Mouse (Mus musculus) embryonic stem cell, embryonic (primary cell): ENCODE data around the gene Prep.

ENCODE experiments used
- CTCF ChIA-PET, 4 experiments: fragments of 300-600 bp in 2 of 4; fragments of 350-600 bp in 2 of 4; sonication (Branson Sonifier 250); formaldehyde crosslinking; loops; one replicate each; lab custom pipeline; 2022; ENCODE audit warnings: inconsistent platforms in 2 of 4; lab: Charles Lee
- POLR2A ChIA-PET, 4 experiments: fragments of 300-600 bp in 2 of 4; fragments of 350-600 bp in 2 of 4; sonication (Branson Sonifier 250); formaldehyde crosslinking; loops; one replicate each; lab custom pipeline; 2022; ENCODE audit warnings: antibody characterized with exemption in 4 of 4, inconsistent platforms in 1 of 4; lab: Charles Lee

The Prep gene

GRCm38 (mm10) chr10:45069557-45069956, 2.6 kb downstream of the Prep start:
- ChIA-PET POLR2A (interaction anchor here in 2 of 4 experiments (0.6 to 28.0 kb wide), 12 partner anchors 7 to 543 kb away, joined by 3 to 675 read pairs (median 4); no protein-coding TSS in a partner anchor), CTCF (interaction anchor here in 2 of 4 experiments (0.8 to 1.1 kb wide), 2 partner anchors 17 kb away, joined by 3 to 4 read pairs; no protein-coding TSS in a partner anchor)

GRCm38 (mm10) chr10:45070362-45070761, 3.4 kb downstream of the Prep start:
- POLR2A ChIA-PET: interaction anchor here (0.7 to 28.0 kb wide), 11 partner anchors 9 to 679 kb away, joined by 3 to 675 read pairs (median 6); no protein-coding TSS in a partner anchor

GRCm38 (mm10) chr10:45070929-45071813, 4.2 kb downstream of the Prep start:
- CTCF ChIA-PET: interaction anchor here in 3 of 4 experiments (0.5 to 1.9 kb wide), 3 partner anchors 16 to 1594 kb away, joined by 3 to 7 read pairs (median 4); no protein-coding TSS in a partner anchor
- POLR2A ChIA-PET: interaction anchor here (0.6 to 28.0 kb wide), 16 partner anchors 9 to 679 kb away, joined by 3 to 675 read pairs (median 6); no protein-coding TSS in a partner anchor

More at GRCm38 (mm10) chr10:45070362-45070761, 3.4 kb downstream of the Prep start:
- CTCF ChIA-PET: interaction anchor here in 3 of 4 experiments (0.7 to 1.9 kb wide), 3 partner anchors 16 to 1595 kb away, joined by 3 to 7 read pairs (median 3); no protein-coding TSS in a partner anchor

DNA sequence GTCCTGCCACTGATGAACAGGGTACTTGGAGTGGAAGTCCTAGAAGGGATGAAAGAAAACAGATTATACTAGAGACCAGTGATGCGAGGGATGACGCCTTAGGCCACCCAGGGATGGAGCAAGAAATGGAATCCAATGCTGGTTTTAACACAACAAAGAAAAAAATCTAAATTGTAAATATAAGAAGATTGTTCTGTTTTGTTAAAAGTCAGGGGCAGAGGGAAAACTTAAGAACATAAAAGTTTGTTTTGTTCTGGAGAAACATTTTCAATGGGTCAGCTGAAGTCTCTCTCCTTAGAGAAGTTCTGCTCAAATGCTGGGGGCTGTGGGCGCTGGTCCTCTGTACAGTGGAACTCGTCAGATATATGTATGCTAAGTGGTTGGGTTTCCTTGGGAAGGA, 5.3 kb downstream of the Prep start:
- ChIA-PET POLR2A (interaction anchor here in 3 of 4 experiments (0.6 to 28.0 kb wide), 12 partner anchors 18 to 704 kb away, joined by 3 to 675 read pairs (median 5); no protein-coding TSS in a partner anchor), CTCF (interaction anchor here in 1 of 4 experiments (2.4 kb wide), 1 partner anchor 14 kb away, joined by 8 read pairs; no protein-coding TSS in a partner anchor)

DNA sequence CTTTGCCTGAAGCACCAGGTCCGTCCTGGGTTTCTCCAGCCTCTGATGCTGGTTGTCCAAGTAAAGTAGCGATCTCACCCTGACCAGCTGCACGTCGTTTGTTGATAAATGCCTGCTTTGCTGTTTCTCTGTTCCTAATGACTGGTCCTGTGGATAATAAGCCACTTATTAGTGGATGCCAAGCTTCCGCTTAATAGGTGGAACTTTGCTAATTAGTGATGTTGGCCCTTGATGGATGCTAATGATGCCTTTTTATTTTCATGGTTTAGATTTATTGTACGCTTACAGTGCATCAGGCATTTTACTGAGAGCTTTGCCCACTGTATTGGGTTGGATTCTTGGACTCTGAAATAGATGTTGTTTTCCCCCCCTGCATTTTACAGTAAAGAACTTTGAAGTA, 7.5 kb downstream of the Prep start:
- CTCF ChIA-PET: interaction anchor here in 3 of 4 experiments (0.6 to 5.7 kb wide), 5 partner anchors 10 to 26 kb away, joined by 3 to 37 read pairs (median 6); no protein-coding TSS in a partner anchor
- POLR2A ChIA-PET: interaction anchor here (0.7 to 28.0 kb wide), 11 partner anchors 7 to 701 kb away, joined by 3 to 675 read pairs (median 4); partner anchors contain the start of gene Prep (in 1 of the 4)

GRCm38 (mm10) chr10:45075491-45076051, 8.6 kb downstream of the Prep start:
- CTCF ChIA-PET: interaction anchor here in 3 of 4 experiments (2.4 to 5.7 kb wide), 3 partner anchors 11 kb away, joined by 9 to 37 read pairs (median 18); no protein-coding TSS in a partner anchor
- POLR2A ChIA-PET: interaction anchor here (0.5 to 28.0 kb wide), 15 partner anchors 8 to 702 kb away, joined by 3 to 675 read pairs (median 5); partner anchors contain the start of gene Prep (in 4 of the 4)

DNA sequence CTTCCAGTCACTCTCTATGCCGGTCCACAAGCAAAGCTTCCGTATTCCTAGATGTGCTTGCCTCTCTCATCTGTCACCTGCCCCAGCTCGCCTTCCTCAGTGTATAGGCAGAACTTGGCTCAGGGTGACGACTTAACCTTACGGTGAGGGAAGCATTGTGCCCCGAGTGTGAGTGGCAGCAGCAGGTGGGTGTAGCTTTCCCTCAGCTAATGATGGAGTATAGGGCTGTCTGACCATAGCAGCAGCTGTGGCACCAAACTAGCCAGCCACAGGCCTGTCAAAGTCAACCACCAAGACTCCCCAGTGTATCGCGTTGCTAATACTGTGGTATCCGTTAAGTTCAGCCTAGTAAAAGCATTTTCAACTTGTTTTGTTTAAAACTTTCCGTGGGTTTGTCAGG, 9.6 kb downstream of the Prep start:
- ChIA-PET POLR2A (interaction anchor here (0.6 to 28.0 kb wide), 17 partner anchors 8 to 751 kb away, joined by 3 to 675 read pairs (median 4); partner anchors contain the start of gene Prep (in 2 of the 4)), CTCF (interaction anchor here (0.6 to 5.7 kb wide), 6 partner anchors 9 to 271 kb away, joined by 3 to 37 read pairs (median 6); partner anchors contain the start of gene Prep (in 1 of the 4))

DNA sequence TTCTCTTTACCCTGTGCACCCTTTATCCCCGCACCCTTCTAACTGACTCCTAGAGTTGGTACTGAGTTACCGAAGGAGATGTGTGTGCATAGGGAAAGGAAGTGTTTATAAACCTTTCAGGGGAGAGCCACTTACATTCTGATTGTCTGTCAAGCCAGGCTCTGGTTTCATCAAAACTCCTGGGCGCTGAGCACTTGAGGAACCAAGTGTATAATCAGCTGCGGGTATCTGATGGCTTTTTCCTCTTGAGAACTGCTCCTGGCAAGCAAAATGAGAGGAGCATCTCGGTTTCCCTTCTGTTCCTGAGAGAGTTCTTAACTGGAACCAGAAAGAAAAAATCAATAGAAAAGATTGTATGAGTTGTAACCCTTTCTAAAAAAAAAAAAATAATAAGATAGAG, 10.3 kb downstream of the Prep start:
- POLR2A ChIA-PET: interaction anchor here in 2 of 4 experiments (1.2 to 28.0 kb wide), 10 partner anchors 10 to 685 kb away, joined by 3 to 675 read pairs (median 3); partner anchors contain the start of gene Prep (in 2 of the 2)
- CTCF ChIA-PET: interaction anchor here in 3 of 4 experiments (0.7 to 5.7 kb wide), 4 partner anchors 9 to 32 kb away, joined by 3 to 37 read pairs (median 14); no protein-coding TSS in a partner anchor

DNA sequence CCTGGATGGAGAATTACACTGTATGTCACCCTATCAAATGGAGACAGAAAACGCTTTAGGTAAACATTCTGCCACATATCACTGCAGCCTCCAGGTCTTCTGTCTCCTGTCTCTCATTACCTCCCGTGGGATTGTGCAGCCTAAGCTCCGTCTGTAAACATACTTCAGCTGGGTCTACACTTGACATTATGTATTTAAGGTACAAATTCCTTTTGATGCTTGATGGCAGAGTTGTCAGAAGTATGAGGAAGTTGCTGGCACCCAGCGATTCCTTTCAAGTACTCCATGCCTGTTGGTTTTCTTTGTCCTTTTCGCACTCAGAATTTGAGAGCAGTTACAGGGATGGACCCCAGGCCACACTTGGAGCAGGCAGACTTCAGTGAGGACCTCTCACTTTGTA, 12.8 kb downstream of the Prep start:
- ChIA-PET POLR2A (interaction anchor here in 2 of 4 experiments (1.3 to 28.0 kb wide), 5 partner anchors 1 to 13 kb away, joined by 5 to 675 read pairs (median 10); partner anchors contain the start of gene Prep (in 1 of the 2)), CTCF (interaction anchor here in 1 of 4 experiments (1.0 to 1.2 kb wide), 2 partner anchors 13 to 16 kb away, joined by 3 read pairs; no protein-coding TSS in a partner anchor)

- POLR2A ChIA-PET: interaction anchor here in 2 of 4 experiments (0.7 to 28.0 kb wide), 7 partner anchors 1 to 210 kb away, joined by 3 to 675 read pairs (median 6); partner anchors contain the start of gene Prep (in 2 of the 2)
- CTCF ChIA-PET: interaction anchor here in 1 of 4 experiments (1.0 kb wide), 1 partner anchor 15 kb away, joined by 3 read pairs; no protein-coding TSS in a partner anchor
Observed at GRCm38 (mm10) chr10:45080490-45080889, 13.5 kb downstream of the Prep start.

GRCm38 (mm10) chr10:45082730-45083129, 15.7 kb downstream of the Prep start:
- POLR2A ChIA-PET: interaction anchor here in 3 of 4 experiments (0.6 to 28.0 kb wide), 7 partner anchors 4 to 57 kb away, joined by 3 to 675 read pairs (median 11); partner anchors contain the start of gene Prep (in 3 of the 3)
- CTCF ChIA-PET: interaction anchor here in 3 of 4 experiments (0.6 to 1.2 kb wide), 5 partner anchors 8 to 1002 kb away, joined by 3 to 4 read pairs (median 3); no protein-coding TSS in a partner anchor

DNA sequence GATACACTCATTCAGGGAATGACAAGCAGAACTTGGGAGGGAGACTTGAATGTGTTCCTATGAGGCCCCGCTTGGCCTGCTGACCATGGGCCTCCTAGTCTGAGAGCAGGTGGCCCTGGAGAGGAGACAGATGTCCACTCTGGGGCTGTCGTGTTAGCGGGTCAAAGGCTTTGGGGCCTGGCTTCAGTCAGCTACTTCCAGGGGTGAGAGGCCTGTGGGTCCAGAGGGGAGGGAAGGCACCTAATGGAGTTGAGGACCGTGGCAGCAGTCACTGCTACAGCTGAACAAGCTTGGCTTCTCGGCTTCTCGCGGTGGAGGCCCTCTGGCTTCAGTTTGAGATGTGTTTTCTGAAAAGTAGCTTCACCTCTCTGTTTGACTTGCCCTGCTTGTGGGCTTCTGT, 17.0 kb downstream of the Prep start:
- CTCF ChIA-PET: interaction anchor here in 2 of 4 experiments (0.6 to 1.1 kb wide), 4 partner anchors 10 to 159 kb away, joined by 3 to 6 read pairs (median 3); partner anchors contain the start of gene Prep (in 1 of the 2)
- POLR2A ChIA-PET: interaction anchor here (0.6 to 28.0 kb wide), 12 partner anchors 5 to 624 kb away, joined by 3 to 675 read pairs (median 5); partner anchors contain the start of gene Prep (in 2 of the 4)

GRCm38 (mm10) chr10:45084471-45084870, 17.5 kb downstream of the Prep start:
- ChIA-PET CTCF (interaction anchor here in 2 of 4 experiments (0.6 to 1.1 kb wide), 4 partner anchors 10 to 159 kb away, joined by 3 to 6 read pairs (median 3); partner anchors contain the start of gene Prep (in 1 of the 2)), POLR2A (interaction anchor here in 3 of 4 experiments (0.6 to 28.0 kb wide), 10 partner anchors 5 to 624 kb away, joined by 3 to 675 read pairs (median 9); partner anchors contain the start of gene Prep (in 2 of the 3))

DNA sequence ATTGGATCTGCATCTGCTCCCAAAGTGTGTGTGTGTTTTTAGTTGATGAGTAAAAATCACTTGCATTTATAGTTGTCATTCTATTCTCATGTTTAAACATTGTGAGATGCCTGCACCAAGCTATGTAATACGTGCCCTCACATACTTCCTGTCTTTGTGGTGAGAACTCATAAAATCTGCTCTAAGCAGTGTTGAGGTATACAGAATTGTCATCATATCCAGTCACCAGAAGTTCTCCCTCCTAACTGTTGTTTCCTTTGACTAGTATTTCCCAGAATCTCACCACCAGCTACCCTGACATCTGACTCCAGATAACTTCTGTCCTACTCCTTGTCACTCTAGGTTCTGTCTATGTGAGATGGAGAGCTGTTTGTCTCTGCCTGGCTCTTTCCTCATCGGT, 18.3 kb downstream of the Prep start:
- POLR2A ChIA-PET: interaction anchor here (0.9 to 28.0 kb wide), 10 partner anchors 6 to 603 kb away, joined by 3 to 675 read pairs (median 8); partner anchors contain the start of gene Prep (in 2 of the 4)
- CTCF ChIA-PET: interaction anchor here in 1 of 4 experiments (1.9 to 2.8 kb wide), 2 partner anchors 9 to 34 kb away, joined by 18 to 37 read pairs; no protein-coding TSS in a partner anchor

DNA sequence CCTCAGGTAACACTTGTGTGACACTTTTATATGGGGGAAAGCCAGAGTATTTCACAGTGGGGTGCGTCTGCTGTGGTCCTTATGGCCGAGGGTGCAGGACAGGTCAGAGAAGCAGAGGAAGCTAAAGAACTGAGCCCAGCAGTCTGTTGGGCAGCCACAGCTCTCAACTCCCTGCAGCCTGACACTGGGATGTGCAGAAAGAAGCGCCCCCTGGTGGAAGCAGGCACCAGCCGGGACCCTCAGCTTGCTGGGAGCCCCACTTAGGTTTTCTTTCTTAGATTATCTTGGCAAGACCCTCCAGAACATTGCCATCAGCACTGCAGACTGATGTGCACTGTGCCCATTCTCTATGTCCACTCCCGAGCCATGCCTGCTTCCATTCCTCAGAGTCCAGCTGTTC, 19.6 kb downstream of the Prep start:
- ChIA-PET CTCF (interaction anchor here (0.5 to 2.8 kb wide), 33 partner anchors 8 to 719 kb away, joined by 3 to 37 read pairs (median 4); partner anchors contain the start of gene Prep (in 4 of the 4)), POLR2A (interaction anchor here (0.7 to 28.0 kb wide), 8 partner anchors 6 to 16 kb away, joined by 3 to 675 read pairs (median 4); partner anchors contain the start of gene Prep (in 2 of the 4))

DNA sequence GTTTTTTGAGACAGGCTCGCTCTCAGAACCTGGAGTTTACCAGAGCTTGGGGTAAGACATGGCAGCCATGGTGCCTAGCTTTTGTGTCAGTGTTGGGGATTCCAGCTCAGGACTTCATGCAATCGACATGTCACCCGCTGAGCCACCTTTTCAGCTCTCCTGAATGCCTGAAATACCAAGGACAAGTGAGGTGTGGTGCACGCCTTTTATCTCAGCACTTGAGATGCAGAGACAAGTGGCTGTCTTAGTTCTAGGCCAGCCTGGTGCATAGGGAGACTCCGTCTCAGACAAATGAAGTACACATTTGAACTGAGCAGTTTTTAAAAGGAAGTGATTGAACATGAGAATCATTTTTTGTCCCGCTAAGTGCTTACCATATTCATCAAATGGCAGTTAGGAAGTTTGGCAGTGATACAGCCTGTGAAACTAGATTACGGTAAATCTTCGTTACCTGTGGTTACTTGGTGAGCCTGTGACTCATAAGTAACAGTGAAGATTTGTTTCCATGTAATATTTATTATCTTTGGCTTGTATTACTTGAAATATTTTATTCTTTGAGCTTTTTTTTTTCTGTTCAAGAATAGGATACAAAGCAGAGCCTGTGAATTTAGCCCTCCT, 24.6 kb downstream of the Prep start:
- ChIA-PET CTCF (interaction anchor here in 2 of 4 experiments (0.6 to 1.1 kb wide), 3 partner anchors 8 to 40 kb away, joined by 3 read pairs; no protein-coding TSS in a partner anchor), POLR2A (interaction anchor here (0.5 to 28.0 kb wide), 23 partner anchors 1 to 66 kb away, joined by 3 to 675 read pairs (median 4); partner anchors contain the start of gene Prep (in 3 of the 4))
